Mouse (Mus musculus): ENCODE measurements around the gene Palld. TPM values are rescaled to one million over a fixed set of nuclear protein-coding genes. Genes with fewer than 3 reads are reported as not detected.
A peak's percentile ranks its signal among the peaks of the same experiment; 100 is the strongest.

Gene Palld
- polyA plus RNA-seq, 1 experiment from 2014 or later, result 24.5 TPM

GRCm38 (mm10) chr8:61515110-61515930 is 387.2 kb downstream of the Palld start:
- WGBS, result 37% methylated on average over 24 of the region's 24 CpGs
- H3K4me2 ChIP-seq, result peak overlapping the region; percentile 48
- peak overlapping the region; percentile 49 for H3K9ac ChIP-seq
- H3K27ac ChIP-seq, result peak overlapping the region; percentile 91
- H3K36me3 ChIP-seq, result peaks cover 16% of the 10 kb centered on the region
- peaks cover 35% of the 10 kb centered on the region for H3K4me1 ChIP-seq (replicated peaks)
- H3K9me3 ChIP-seq, result no peaks in the 10 kb centered on the region
- peak; percentile 71 for ATAC-seq (ENCODE audit: low FRiP score)
- H3K27me3 ChIP-seq, result no peaks in the 10 kb centered on the region
- peak overlapping the region; percentile 25 for H3K4me3 ChIP-seq

GRCm38 (mm10) chr8:61502277-61502676 is 400.2 kb downstream of the Palld start:
- Histone ChIP-seq H3K4me3 (no peak overlapping the region), H3K4me1 (replicated peaks) (no peaks in the 10 kb centered on the region), H3K27ac (no peak overlapping the region), H3K36me3 (peaks cover 11% of the 10 kb centered on the region), H3K27me3 (no peaks in the 10 kb centered on the region), H3K9me3 (no peaks in the 10 kb centered on the region), H3K4me2 (no peak overlapping the region), H3K9ac (no peak overlapping the region)
- ATAC-seq (ENCODE audit: low FRiP score), result no peak

GRCm38 (mm10) chr8:61500914-61501313 is 401.6 kb downstream of the Palld start:
- Histone ChIP-seq H3K27ac (no peak overlapping the region), H3K4me1 (replicated peaks) (no peaks in the 10 kb centered on the region), H3K9ac (no peak overlapping the region), H3K4me3 (no peak overlapping the region), H3K36me3 (peaks cover 14% of the 10 kb centered on the region), H3K9me3 (no peaks in the 10 kb centered on the region), H3K4me2 (no peak overlapping the region), H3K27me3 (no peaks in the 10 kb centered on the region)
- no peak for ATAC-seq (ENCODE audit: low FRiP score)
- WGBS, result 83% methylated on average over 3 of the region's 3 CpGs

- H3K9ac ChIP-seq, result no peak overlapping the region
- H3K27ac ChIP-seq, result no peak overlapping the region
- peak; percentile 54; the same call in 1 of the 2 replicates for ATAC-seq (ENCODE audit: low FRiP score)
- no peak overlapping the region for H3K4me2 ChIP-seq
- 67% methylated on average over 4 of the region's 4 CpGs for WGBS
- H3K9me3 ChIP-seq, result no peaks in the 10 kb centered on the region
- H3K4me1 ChIP-seq (replicated peaks), result no peaks in the 10 kb centered on the region
- peaks cover 19% of the 10 kb centered on the region; the same call in 1 of the 2 replicates for H3K36me3 ChIP-seq
- no peaks in the 10 kb centered on the region for H3K27me3 ChIP-seq
- H3K4me3 ChIP-seq, result no peak overlapping the region
These were observed 403.5 kb downstream of the Palld start for GRCm38 (mm10) chr8:61499035-61499434.

- H3K4me2 ChIP-seq, result no peak overlapping the region
- no peak overlapping the region for H3K9ac ChIP-seq
- H3K9me3 ChIP-seq, result no peaks in the 10 kb centered on the region
- no peaks in the 10 kb centered on the region for H3K27me3 ChIP-seq
- peaks cover 19% of the 10 kb centered on the region for H3K36me3 ChIP-seq
- 89% methylated on average over 4 of the region's 4 CpGs for WGBS
- no peaks in the 10 kb centered on the region for H3K4me1 ChIP-seq (replicated peaks)
- no peak for ATAC-seq (ENCODE audit: low FRiP score)
- H3K4me3 ChIP-seq, result no peak overlapping the region
- H3K27ac ChIP-seq, result no peak overlapping the region
These were observed 405.4 kb downstream of the Palld start for GRCm38 (mm10) chr8:61497110-61497509.

GRCm38 (mm10) chr8:61488631-61489030 is 413.9 kb downstream of the Palld start:
- peaks cover 11% of the 10 kb centered on the region for H3K36me3 ChIP-seq
- ATAC-seq (ENCODE audit: low FRiP score), result no peak
- H3K9me3 ChIP-seq, result no peaks in the 10 kb centered on the region
- H3K4me3 ChIP-seq, result peak overlapping the region; percentile 64
- peak overlapping the region; percentile 77 for H3K4me2 ChIP-seq
- H3K4me1 ChIP-seq (replicated peaks), result peaks cover 10% of the 10 kb centered on the region; the same call in 1 of the 2 replicates
- 93% methylated on average over 8 of the region's 8 CpGs for WGBS
- no peaks in the 10 kb centered on the region for H3K27me3 ChIP-seq
- H3K9ac ChIP-seq, result peak overlapping the region; percentile 84
- H3K27ac ChIP-seq, result no peak overlapping the region

GRCm38 (mm10) chr8:61487597-61488156 is 414.8 kb downstream of the Palld start, which contains the start of gene Cbr4:
Cbr4 (plus strand) TSS chr8:61487734.
- Histone ChIP-seq H3K9ac (peak within 1 kb of the TSS; percentile 84), H3K4me2 (peak within 1 kb of the TSS; percentile 77), H3K9me3 (no peaks in the 10 kb centered on the region), H3K27me3 (no peaks in the 10 kb centered on the region), H3K36me3 (peaks cover 8% of the 10 kb centered on the region), H3K4me1 (replicated peaks) (peaks cover 10% of the 10 kb centered on the region; the same call in 1 of the 2 replicates), H3K4me3 (peak within 1 kb of the TSS; percentile 64), H3K27ac (peak within 1 kb of the TSS; percentile 88)
- WGBS, result 3% methylated on average over 29 of the region's 29 CpGs
- ATAC-seq (ENCODE audit: low FRiP score), result peak; percentile 96

- Histone ChIP-seq H3K4me1 (replicated peaks) (peaks cover 10% of the 10 kb centered on the region; the same call in 1 of the 2 replicates), H3K9me3 (no peaks in the 10 kb centered on the region), H3K36me3 (peaks cover 5% of the 10 kb centered on the region), H3K9ac (no peak overlapping the region), H3K27me3 (no peaks in the 10 kb centered on the region), H3K27ac (peak overlapping the region; percentile 88), H3K4me2 (no peak overlapping the region), H3K4me3 (no peak overlapping the region)
- 99% methylated on average over 2 of the region's 2 CpGs for WGBS
- ATAC-seq (ENCODE audit: low FRiP score), result peak; percentile 63
These were observed 415.5 kb downstream of the Palld start for GRCm38 (mm10) chr8:61486923-61487529.

GRCm38 (mm10) chr8:61480260-61480967 is 422.1 kb downstream of the Palld start:
- Histone ChIP-seq H3K4me2 (no peak overlapping the region), H3K4me1 (replicated peaks) (no peaks in the 10 kb centered on the region), H3K27me3 (no peaks in the 10 kb centered on the region), H3K9ac (no peak overlapping the region), H3K4me3 (no peak overlapping the region), H3K27ac (no peak overlapping the region), H3K9me3 (no peaks in the 10 kb centered on the region), H3K36me3 (no peaks in the 10 kb centered on the region)
- ATAC-seq (ENCODE audit: low FRiP score), result 0 out of 2 replicates have a peak, but pooled peaks have one; percentile 30
- 92% methylated on average over 14 of the region's 14 CpGs for whole genome bisulfite sequencing

- ATAC-seq (ENCODE audit: low FRiP score), result peak; percentile 63
- no peak overlapping the region for H3K4me3 ChIP-seq
- H3K4me2 ChIP-seq, result no peak overlapping the region
- WGBS, result 56% methylated on average over 11 of the region's 11 CpGs
- no peak overlapping the region for H3K9ac ChIP-seq
- no peaks in the 10 kb centered on the region for H3K4me1 ChIP-seq (replicated peaks)
- no peaks in the 10 kb centered on the region for H3K9me3 ChIP-seq
- H3K36me3 ChIP-seq, result no peaks in the 10 kb centered on the region
- H3K27me3 ChIP-seq, result no peaks in the 10 kb centered on the region
- H3K27ac ChIP-seq, result no peak overlapping the region
These were observed 422.8 kb downstream of the Palld start for GRCm38 (mm10) chr8:61479506-61480214.

- H3K27ac ChIP-seq, result no peak overlapping the region
- H3K9ac ChIP-seq, result no peak overlapping the region
- H3K4me1 ChIP-seq (replicated peaks), result no peaks in the 10 kb centered on the region
- no peaks in the 10 kb centered on the region for H3K27me3 ChIP-seq
- no peak overlapping the region for H3K4me2 ChIP-seq
- ATAC-seq (ENCODE audit: low FRiP score), result no peak
- H3K36me3 ChIP-seq, result no peaks in the 10 kb centered on the region
- no peaks in the 10 kb centered on the region for H3K9me3 ChIP-seq
- WGBS, result 85% methylated on average over 8 of the region's 8 CpGs
- H3K4me3 ChIP-seq, result no peak overlapping the region
These were observed 423.7 kb downstream of the Palld start for GRCm38 (mm10) chr8:61478793-61479192.
